Mouse (Mus musculus): ENCODE results near the gene Hist1h2bn.
"Not testable (repeated sequence)": the region's sequence is repeated elsewhere in the genome, so short reads cannot be mapped to it uniquely, and the experiment has no call there.

Gene Hist1h2bn

DNA sequence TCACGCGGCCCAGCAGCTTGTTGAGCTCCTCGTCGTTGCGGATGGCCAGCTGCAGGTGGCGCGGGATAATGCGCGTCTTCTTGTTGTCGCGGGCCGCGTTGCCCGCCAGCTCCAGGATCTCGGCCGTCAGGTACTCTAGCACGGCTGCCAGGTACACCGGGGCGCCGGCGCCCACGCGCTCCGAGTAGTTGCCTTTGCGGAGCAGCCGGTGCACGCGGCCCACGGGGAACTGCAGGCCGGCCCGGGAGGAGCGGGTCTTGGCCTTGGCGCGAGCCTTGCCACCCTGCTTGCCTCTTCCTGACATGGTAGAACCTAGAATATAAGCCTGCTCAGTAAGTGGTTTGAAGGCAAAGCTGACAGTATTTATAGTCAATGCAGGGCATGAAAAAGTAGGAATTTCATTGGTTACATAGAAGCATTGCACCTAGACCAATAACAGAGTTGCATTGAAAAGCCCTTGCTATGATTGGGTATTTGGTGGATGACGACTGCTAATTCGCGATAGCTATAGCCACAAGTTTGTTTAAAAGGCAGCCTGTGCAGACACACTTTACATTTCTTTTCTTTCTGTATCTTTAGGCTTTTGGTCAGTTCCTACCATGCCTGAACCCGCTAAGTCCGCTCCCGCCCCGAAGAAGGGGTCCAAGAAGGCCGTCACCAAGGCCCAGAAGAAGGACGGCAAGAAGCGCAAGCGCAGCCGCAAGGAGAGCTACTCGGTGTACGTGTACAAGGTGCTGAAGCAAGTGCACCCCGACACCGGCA, at the start of gene Hist1h2bn, which contains the start of gene Hist1h2ak:
Gene Hist1h2bn (plus strand): TSS at position 600 of the 762 bp plus-strand sequence.
Gene Hist1h2ak (minus strand): TSS at position 304 of the 762 bp plus-strand sequence.
- peak; percentile 88 for DNase-seq (ENCODE audit: low spot score)

DNA sequence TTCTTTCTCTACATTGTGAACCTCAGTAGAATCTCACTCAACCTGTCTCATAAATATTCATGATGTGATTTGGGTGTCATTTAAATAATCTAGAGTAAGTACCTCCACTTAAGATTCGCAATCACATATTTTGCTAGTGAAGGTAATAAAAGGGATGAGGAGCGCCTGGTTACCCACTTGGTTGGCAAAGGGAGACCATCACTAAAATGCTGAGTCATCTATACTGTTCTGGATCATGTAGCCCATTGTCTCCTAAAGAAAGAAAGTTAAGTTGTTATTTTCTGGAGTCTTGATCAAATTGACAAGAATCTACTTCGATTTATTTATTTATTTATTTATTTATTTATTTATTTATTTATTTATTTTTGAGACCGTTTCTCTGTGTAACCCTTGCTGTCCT, 47.3 kb upstream of the Hist1h2bn start:
- DNase-seq (ENCODE audit: low spot score), result no peak

DNA sequence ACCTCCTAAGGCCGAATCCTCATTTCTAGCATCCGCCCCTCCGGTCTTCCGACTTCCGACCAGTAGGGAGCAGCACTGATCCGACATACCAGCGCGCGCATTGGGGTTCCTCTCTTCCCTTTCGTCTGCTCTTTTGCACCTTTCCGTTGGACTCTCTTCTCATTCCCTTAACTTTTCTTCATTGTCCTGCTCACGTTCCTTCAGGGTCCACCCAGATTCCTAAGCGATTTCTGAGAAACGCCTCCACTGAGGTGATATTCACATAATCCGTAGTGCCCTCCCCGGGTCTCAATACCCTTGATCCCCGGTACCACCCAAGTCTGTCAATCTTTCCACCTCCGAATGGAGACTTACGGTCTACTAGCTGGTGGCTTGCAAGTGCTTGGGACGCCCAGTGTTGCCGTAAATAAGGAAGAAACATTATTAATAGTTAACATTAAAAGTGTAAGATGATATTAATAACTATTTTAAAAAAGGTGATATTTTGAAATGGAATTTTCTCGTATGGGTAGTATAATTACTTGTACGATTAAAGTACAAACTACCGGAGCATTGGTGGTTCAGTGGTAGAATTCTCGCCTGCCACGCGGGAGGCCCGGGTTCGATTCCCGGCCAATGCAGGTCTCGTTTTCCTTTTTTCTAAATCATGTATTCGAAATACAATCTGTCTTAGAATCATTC, 43.8 kb upstream of the Hist1h2bn start:
- DNase-seq (ENCODE audit: low spot score), result peak; percentile 85

DNA sequence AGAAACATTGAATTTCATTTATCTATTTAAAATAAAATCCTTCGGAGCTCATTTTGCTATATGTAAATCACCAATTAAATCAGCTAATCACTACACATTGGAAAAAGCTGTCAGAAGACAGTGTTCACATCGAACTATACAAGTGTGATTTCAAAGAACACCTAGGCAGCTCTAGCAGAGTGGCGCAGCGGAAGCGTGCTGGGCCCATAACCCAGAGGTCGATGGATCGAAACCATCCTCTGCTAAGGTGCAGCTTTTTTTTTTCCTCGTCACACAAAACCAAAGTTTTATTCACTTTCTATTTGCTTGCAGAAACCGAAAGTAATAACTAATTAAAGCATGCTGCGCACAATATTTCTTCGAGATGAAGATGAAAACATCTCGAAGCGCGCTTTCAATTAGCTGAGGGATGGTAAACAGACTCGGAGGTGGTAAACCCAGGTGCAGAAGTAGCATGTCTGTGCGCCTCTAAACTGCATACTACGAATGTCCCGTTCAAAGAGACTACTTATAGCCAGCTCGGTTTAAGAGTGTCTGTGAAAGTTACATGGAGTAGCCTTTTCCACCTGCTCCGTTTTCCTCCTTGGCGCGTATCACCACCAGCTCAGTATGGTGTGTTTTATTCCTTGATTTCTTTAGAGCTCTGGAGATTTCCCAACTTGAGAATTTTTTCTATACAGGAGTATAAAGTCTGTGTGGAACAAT, 43.0 kb upstream of the Hist1h2bn start:
- no peak for DNase-seq (ENCODE audit: low spot score)

DNA sequence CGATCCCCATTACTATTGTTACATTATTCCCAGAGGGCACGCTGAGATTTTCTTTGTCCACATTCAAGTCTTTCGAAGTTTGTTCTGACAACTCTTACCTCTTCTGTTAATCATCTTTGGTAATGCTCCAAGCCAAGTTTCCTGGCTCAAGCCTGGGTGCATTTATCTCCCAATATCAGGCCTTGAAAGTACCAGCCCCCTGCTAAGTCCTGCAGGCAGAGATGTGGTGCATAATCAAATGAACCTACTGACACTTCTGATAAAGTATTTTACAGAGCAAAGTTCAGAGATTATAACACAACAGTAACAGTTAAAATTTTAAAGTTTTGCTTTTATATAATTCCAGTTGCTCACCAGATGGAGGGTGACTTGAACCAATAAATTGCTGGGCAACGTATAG, 42.2 kb upstream of the Hist1h2bn start:
- DNase-seq (ENCODE audit: low spot score), result no peak

DNA sequence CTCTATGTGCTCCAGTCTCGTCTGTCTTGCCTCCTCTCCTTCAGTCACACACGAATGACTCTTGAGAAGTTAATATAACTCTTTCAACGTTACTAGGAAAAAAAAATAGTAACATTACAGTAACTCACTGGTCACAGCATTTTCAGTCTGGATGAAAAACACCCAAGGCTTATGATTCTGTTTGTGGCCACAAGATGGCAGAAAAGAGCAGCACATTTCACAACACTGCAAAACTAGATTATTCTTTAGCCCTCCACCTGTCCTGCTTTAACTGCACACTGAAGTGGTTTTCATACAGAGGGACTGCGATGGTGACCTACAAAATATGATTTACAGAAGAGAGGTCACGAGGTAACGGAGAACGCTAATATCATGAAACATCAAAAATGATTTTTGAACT, 39.2 kb upstream of the Hist1h2bn start:
- DNase-seq (ENCODE audit: low spot score), result no peak

DNA sequence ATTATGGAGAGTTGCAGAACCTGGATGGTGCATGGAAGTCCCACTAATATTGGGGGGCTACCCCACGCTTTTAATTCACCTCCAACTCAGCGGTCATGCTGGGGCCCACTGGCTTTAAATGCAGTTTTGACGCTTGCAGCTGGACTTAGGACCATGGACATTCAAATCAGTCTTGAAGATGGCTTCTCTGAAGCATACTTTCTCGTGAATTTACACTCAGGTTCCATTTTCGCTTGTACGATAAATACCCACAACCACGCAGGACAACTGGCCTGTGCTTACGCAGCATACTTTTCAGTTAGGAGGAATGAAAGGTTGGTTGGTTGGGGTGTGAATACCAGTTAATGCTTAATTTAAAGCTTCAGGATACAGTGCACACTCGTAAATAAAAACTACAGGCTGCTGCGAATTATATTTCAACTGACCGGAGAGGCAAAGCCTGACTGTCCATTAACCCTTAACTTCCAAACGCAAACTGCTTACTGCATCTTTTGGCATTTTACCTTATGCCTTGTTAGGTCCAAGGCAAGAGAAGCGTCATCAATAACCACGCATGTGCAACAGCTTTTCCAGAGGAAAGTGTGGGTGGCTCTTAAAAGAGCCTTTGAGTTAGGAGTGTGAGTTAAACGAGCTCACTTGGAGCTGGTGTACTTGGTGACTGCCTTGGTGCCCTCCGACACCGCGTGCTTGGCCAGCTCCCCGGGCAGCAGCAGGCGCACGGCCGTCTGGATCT, 38.6 kb upstream of the Hist1h2bn start:
- no peak for DNase-seq (ENCODE audit: low spot score)

DNA sequence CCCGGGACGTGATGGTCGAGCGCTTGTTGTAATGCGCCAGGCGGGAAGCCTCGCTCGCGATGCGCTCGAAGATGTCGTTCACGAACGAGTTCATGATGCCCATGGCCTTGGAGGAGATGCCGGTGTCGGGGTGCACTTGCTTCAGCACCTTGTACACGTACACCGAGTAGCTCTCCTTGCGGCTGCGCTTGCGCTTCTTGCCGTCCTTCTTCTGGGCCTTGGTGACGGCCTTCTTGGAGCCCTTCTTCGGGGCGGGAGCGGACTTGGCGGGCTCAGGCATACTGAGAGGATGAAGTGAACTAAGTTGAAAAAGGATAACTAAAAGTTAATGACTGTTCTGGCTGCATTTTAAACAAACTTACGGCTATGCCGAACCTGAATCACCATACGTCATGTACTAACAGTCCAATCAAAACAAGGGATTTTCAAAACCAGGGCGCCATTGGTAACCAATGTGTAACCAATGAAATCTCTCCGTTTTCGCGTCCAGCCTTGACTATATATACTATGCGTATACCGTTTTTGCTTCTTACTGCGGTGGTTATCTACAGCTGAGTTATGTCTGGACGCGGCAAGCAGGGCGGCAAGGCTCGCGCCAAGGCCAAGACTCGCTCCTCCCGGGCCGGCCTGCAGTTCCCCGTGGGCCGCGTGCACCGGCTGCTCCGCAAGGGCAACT, 37.9 kb upstream of the Hist1h2bn start, which contains the start of the genes Hist1h2bl and Hist1h2ai:
Gene Hist1h2bl (minus strand): TSS at position 280 of the 676 bp plus-strand sequence.
Gene Hist1h2ai (plus strand): TSS at position 559 of the 676 bp plus-strand sequence.
- peak; percentile 92 for DNase-seq (ENCODE audit: low spot score)

DNA sequence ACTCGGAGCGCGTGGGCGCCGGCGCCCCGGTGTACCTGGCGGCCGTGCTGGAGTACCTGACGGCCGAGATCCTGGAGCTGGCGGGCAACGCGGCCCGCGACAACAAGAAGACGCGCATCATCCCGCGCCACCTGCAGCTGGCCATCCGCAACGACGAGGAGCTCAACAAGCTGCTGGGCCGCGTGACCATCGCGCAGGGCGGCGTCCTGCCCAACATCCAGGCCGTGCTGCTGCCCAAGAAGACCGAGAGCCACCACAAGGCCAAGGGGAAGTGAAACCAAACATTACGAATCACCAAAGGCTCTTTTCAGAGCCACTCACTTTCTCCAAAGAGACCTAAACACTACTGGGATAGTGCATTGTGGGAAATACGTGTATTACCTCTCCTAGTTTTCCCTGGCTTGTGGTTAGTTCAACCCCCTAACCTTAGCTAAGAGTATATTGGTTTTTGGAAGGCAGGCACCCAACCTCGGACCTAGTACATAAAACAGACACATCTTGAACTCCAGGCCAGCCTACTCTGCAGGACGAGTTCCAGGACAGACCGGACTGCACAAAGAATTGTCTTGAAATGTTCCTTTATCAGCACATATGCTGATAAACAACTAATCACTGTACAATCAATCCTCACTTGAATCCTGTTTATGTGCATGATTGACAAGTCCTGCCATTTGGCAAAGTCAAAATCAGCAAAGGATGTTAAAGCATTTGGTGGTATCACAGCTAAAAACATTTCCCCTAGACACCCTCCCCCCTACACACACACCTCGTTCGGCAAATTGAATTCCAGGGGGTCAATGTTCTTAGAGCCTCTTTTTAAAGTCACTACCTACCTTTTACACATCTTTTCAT, 37.2 kb upstream of the Hist1h2bn start:
- not testable (repeated sequence) for DNase-seq (ENCODE audit: low spot score)

DNA sequence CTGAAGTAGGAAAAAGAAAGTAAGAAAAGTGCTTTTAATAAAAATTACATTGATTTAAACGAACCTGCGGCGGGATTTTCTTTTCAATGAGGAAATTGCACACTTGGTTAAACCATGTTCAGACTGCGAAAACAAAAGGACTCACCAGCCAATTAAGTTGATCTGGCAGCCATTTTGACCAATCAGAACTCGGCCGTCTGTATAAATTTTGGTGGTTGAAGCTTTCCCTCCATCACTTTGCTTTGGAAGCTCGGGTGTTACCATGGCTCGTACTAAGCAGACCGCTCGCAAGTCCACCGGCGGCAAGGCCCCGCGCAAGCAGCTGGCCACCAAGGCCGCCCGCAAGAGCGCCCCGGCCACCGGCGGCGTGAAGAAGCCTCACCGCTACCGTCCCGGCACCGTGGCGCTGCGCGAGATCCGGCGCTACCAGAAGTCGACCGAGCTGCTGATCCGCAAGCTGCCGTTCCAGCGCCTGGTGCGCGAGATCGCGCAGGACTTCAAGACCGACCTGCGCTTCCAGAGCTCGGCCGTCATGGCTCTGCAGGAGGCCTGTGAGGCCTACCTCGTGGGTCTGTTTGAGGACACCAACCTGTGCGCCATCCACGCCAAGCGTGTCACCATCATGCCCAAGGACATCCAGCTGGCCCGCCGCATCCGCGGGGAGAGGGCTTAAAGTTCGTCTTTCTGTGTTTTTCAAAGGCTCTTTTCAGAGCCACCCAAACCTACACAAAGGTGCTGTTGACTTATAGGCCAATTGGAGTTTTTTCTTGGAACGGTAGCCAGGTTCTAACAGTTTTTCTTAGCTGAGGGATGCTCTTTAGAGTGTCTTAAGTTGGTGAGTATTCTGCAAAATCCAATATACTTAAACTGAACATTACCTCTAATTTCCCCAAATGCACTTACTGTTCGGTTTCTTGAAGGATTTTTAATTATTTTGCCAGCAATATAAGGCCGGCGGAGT, 36.2 kb upstream of the Hist1h2bn start, which contains the start of gene Hist1h3h:
Gene Hist1h3h (plus strand): TSS at position 263 of the 961 bp plus-strand sequence.
- peak; percentile 85 for DNase-seq (ENCODE audit: low spot score)

DNA sequence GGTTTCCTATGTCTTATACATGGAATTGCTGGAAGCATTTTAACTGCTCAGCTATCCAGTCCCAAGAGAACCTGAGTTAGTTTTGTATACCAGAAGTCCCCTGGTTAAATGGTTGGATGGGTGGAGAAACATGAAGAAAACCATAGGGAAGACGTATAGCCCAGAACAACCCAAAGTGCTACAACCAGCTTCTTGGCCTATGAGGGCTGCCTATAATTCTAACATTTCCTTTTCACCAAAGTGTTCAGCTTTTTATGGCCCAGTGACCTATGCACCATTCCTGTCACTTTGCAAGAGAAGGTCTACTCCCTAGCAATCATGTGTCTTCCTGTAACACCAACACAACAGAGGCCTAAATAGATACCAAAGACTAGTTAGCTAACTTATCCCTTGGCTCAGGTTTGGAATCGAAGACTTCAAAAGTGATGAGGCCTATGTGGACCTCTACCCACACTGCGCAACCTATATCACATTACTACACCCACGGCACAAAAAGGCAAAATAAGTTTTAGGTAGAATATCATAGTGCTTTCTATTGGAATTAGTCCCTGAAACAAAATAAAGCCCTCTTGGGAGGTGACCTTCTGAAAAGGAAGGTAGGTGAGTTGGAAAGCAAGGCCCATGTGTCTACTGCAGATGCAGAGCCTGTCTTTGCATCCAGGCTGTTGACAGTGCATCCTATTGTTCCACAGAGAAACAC, 35.4 kb upstream of the Hist1h2bn start:
- DNase-seq (ENCODE audit: low spot score), result no peak

DNA sequence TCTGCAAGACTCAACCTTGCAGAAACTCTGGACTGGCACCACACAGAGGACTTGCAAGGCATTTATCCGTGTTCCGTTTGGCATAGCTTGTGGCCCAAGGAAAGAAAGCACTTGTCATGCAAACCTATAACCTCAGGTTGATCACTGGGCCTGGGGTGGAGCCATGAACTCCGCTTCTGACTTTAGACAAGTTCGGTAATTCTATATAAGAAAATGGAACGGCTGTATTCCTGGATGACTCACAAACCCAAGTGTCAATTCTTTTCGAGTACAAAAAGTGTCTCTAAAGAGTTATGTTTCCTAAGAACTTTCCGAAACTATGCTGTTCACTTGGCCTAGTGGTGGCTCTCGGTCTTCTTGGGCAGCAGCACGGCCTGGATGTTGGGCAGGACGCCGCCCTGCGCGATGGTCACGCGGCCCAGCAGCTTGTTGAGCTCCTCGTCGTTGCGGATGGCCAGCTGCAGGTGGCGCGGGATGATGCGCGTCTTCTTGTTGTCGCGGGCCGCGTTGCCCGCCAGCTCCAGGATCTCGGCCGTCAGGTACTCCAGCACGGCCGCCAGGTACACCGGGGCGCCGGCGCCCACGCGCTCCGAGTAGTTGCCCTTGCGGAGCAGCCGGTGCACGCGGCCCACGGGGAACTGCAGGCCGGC, 32.7 kb upstream of the Hist1h2bn start:
- not testable (repeated sequence) for DNase-seq (ENCODE audit: low spot score)

DNA sequence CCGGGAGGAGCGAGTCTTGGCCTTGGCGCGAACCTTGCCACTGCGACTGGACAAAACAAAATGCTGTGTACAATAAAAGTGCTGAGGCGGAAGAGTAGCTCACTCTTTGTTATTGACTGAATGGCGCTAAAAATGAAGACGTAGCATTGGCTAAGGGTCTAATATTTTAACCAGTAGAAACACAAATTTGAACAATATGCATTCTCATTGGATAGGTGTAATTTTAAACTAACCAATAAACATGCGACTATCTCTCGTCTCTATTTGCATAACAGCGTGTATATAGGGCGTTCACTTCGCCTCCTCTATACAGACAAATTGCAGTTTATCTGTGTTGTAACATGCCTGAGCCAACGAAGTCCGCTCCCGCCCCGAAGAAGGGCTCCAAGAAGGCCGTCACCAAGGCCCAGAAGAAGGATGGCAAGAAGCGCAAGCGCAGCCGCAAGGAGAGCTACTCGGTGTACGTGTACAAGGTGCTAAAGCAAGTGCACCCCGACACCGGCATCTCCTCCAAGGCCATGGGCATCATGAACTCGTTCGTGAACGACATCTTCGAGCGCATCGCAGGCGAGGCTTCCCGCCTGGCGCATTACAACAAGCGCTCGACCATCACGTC, 32.1 kb upstream of the Hist1h2bn start, which contains the start of gene Hist1h2bm:
Gene Hist1h2bm (plus strand): TSS at position 288 of the 616 bp plus-strand sequence.
- DNase-seq (ENCODE audit: low spot score), result peak; percentile 77

DNA sequence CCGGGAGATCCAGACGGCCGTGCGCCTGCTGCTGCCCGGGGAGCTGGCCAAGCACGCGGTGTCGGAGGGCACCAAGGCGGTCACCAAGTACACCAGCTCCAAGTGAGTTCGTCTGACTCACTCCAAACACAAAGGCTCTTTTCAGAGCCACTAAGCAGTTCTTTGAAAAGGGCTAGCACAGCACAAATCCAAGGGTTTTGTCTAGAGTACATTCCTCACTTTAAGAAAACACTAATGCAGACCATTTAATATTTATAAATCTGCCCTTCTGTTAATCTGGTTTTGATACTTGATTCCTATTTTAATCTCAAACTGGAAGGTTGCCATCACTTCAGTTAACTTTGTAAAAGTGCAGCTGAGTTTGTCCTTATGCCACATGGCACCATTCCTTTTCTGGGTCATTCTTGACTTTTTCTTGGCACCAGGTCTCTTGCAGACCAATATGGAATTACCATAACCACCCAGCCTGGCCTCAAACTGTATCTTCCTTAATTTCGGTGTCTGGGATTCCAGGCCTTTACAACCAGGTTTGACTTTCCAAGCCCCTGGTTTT, 31.5 kb upstream of the Hist1h2bn start:
- no peak for DNase-seq (ENCODE audit: low spot score)

DNA sequence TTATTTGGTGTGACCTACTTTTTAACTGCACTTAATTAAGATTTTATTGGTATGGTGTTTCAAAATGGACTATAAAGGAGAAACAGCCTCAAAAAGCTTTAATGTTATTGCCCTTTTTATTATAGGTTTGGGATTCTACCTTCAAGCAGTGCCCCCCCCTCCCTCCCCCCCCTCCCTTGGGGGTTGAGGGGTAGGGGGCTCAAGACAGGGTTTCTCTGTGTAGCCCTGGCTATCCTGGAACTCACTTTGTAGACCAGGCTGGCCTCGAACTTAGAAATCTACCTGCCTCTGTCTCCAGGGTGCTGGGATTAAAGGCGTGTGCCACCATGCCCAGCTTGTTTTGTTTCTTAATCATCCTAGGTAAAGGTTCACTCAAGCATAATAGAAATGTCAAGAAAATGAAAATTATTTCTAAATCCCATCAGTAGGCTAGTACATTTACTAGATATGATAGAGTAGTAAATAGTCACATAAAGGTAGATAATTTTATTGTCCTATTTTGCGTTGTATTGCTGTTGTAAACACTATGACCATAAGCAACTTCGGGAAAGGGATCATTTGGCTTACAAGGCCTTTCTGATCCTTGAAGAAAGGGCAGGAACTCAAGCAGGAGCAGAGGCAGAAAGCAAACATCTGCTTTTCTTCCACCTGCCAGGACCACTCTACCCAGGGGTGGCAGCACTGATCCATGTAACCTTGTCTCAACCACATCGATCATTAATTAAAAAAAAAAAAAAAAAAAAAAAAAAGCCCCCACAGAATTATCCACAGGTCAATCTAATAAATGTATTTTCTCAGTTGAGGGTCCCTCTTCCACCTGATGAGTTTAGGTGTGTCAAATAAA, 30.7 kb upstream of the Hist1h2bn start:
- no peak for DNase-seq (ENCODE audit: low spot score)

DNA sequence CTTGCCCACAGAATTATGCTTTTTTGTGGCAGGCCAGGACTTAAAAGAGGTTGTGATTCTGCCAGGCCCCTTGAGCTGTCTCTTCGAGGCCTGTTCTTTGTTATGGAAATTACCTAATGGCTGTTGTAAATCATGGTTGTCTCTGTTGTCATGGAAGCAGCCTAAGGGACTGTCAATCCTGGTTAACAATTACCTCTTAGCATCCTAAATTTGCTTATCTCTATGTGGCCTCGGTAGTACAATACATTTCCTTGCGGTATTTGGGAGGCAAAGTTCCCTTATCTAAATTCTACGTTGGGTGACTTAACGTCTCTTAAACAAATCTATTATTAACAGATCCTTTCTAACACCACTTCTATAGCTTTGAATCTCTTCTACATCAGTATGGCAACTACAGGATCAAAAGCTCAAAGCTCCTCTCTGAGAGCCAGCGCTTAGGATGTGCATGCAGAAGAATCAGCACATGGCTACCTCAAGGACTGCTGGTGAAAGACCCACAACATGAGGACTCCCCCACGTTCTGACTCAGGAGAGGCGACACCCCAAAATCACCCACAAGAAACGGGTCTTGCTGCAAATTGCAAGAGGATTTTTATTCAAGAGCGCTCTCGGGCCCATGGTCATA, 25.9 kb upstream of the Hist1h2bn start:
- no peak for DNase-seq (ENCODE audit: low spot score)

Data from left cerebral cortex, adult 11 months (tissue).